Mouse (Mus musculus): ENCODE data around the gene Zfp383.
"Not testable (repeated sequence)": the region's sequence is repeated elsewhere in the genome, so short reads cannot be mapped to it uniquely, and the experiment has no call there.

Gene Zfp383

GRCm38 (mm10) chr7:29938856-29939255, 30.8 kb downstream of the Zfp383 start:
- no peak for DNase-seq (ENCODE audit: low spot score in 2 of 2)

GRCm38 (mm10) chr7:29941027-29941426, 33.0 kb downstream of the Zfp383 start:
- DNase-seq (ENCODE audit: low spot score in 2 of 2): no peak

- no peak for DNase-seq (ENCODE audit: low spot score in 2 of 2)
These were observed 34.7 kb downstream of the Zfp383 start for GRCm38 (mm10) chr7:29942740-29943139.

- DNase-seq (ENCODE audit: low spot score in 2 of 2): no peak
These were observed 35.7 kb downstream of the Zfp383 start for GRCm38 (mm10) chr7:29943720-29944119.

GRCm38 (mm10) chr7:29944201-29944600, 36.2 kb downstream of the Zfp383 start:
- no peak for DNase-seq (ENCODE audit: low spot score in 2 of 2)

- no peak for DNase-seq (ENCODE audit: low spot score in 2 of 2)
These were observed 45.1 kb downstream of the Zfp383 start for GRCm38 (mm10) chr7:29953086-29953485.

- peak; percentile 72 to 86 for DNase-seq (ENCODE audit: low spot score in 2 of 2)
These were observed 45.7 kb downstream of the Zfp383 start, which contains the start of gene Zfp74 for GRCm38 (mm10) chr7:29953513-29954401. Gene Zfp74, minus strand, starts transcription at chr7:29954089.

- peak; percentile 64 to 77 for DNase-seq (ENCODE audit: low spot score in 2 of 2)
These were observed 46.7 kb downstream of the Zfp383 start for GRCm38 (mm10) chr7:29954731-29955130.

GRCm38 (mm10) chr7:29956257-29956656, 48.2 kb downstream of the Zfp383 start:
- no peak for DNase-seq (ENCODE audit: low spot score in 2 of 2)

GRCm38 (mm10) chr7:29958125-29958724, 50.2 kb downstream of the Zfp383 start:
- no peak for DNase-seq (ENCODE audit: low spot score in 2 of 2)

GRCm38 (mm10) chr7:29959004-29959403, 51.0 kb downstream of the Zfp383 start:
- no peak for DNase-seq (ENCODE audit: low spot score in 2 of 2)

GRCm38 (mm10) chr7:29965115-29965810, 57.2 kb downstream of the Zfp383 start:
- DNase-seq (ENCODE audit: low spot score in 2 of 2): not testable (repeated sequence)

Measured in spleen, postnatal 4 days (tissue).